Mouse (Mus musculus) CH12.LX (cell line): ENCODE measurements around the gene Pcnx.

ENCODE experiments used
- CHD1 ChIP-seq: IDR thresholded peaks from 2 replicates; pipeline ENCODE4 v1.6.1; 2012; ENCODE audit warnings: low read depth, low read length, improper control_type of control experiment, inconsistent platforms
- CTCF ChIP-seq, 2 experiments: IDR thresholded peaks in 1 of 2; conservative IDR thresholded peaks in 1 of 2; 2 replicates each; pipeline ENCODE4 v1.5.1; 2011 to 2012; ENCODE audit warnings: low read depth in 2 of 2, low read length in 2 of 2, improper control_type of control experiment in 1 of 2, inconsistent platforms in 1 of 2, mild to moderate bottlenecking in 1 of 2, moderate library complexity in 1 of 2
- EP300 ChIP-seq: IDR thresholded peaks from 2 replicates; pipeline ENCODE4 v1.6.1; 2011; ENCODE audit warnings: low read length, improper control_type of control experiment
- GABPA ChIP-seq: IDR thresholded peaks from 2 replicates; pipeline ENCODE4 v1.6.1; 2012; ENCODE audit warnings: low read depth, low read length, improper control_type of control experiment, inconsistent platforms; ENCODE audit not compliant: insufficient replicate concordance
- MEF2A ChIP-seq: IDR thresholded peaks from 2 replicates; pipeline ENCODE4 v1.6.1; 2014; ENCODE audit warnings: low read depth, mild to moderate bottlenecking, inconsistent platforms, low read length, improper control_type of control experiment, borderline replicate concordance
- MYC ChIP-seq: IDR thresholded peaks from 2 replicates; pipeline ENCODE4 v1.6.1; 2011; ENCODE audit warnings: low read depth, mild to moderate bottlenecking, improper control_type of control experiment, low read length
- NRF1 ChIP-seq: IDR thresholded peaks from 2 replicates; pipeline ENCODE4 v1.6.1; 2014; ENCODE audit warnings: low read depth, mild to moderate bottlenecking, inconsistent platforms, low read length, improper control_type of control experiment, moderate library complexity
- POLR2A ChIP-seq: IDR thresholded peaks from 2 replicates; pipeline ENCODE4 v1.6.1; 2011; ENCODE audit warnings: low read depth, mild to moderate bottlenecking, improper control_type of control experiment, low read length
- TCF12 ChIP-seq: IDR thresholded peaks from 2 replicates; pipeline ENCODE4 v1.6.1; 2014; ENCODE audit warnings: low read depth, mild to moderate bottlenecking, inconsistent platforms, low read length, improper control_type of control experiment

GRCm38 (mm10) chr12:81891946-81892345, 32.1 kb downstream of the Pcnx start:
- TF ChIP-seq TCF12: no peak
- TF ChIP-seq EP300: no peak
- no peak for TF ChIP-seq MEF2A
- TF ChIP-seq CHD1: no peak
- TF ChIP-seq GABPA: no peak
- no peak for TF ChIP-seq MYC
- no peak for TF ChIP-seq CTCF (conservative IDR thresholded peaks at IDR 0.05 in 1 of 2, IDR thresholded peaks at IDR 0.05 in 1 of 2; ENCODE audit: low read depth in 2 of 2, low read length in 2 of 2)
- TF ChIP-seq NRF1: no peak
- no peak for TF ChIP-seq POLR2A
